Comparison of ENCODE assay signal across 13 mouse cellular contexts in the genomic region with DNA sequence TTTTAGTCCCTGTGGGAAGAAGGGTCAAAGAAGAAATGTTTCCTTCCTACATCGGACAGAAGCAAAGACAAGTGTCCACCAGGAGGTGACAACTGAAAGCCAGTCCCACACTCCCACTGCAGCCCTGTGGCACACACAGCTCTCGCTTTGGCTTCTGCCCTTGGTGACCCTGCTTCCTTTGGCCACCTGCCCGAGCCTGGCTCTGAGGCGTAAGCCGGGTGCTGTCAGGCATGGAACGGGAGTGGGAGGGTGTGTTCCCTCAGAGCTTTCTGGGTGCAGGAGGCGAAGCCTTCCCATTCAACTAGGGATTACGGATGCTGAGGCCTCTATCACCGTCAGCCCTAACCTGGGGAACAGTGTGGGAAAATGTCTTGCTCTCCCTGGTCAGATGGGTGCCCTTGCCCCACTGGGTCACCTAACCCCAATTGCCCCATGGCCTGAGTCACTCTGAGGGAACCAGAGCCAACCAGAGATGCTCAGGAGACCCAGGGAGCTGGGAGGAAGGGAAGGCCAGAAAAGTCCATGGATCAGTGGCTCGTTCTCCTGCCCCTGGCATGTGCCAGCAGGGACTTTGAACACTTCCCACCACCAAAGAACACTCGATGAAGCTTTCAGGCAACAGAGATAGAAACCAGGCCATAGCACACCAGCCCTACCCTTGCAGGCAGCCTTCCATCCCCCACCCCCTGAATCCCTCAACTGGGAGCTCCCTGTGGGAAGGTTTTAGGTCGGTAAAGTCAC. TPM values are rescaled to one million over a fixed set of nuclear protein-coding genes. Genes with fewer than 3 reads are reported as not detected.
DNase-seq lines count a peak whose midpoint lies in the region; ATAC-seq lines count a peak whose summit lies in the region.
"Had no signal": no experiment of that assay in that cellular context is flagged by ENCODE, and none has a peak within 500 bp of the region (broad histone marks: within the 10 kb centered on the region; RNA-seq: fewer than 3 reads in every experiment).

No protein-coding gene starts in this region.

- no peaks in the 10 kb centered on the region for H3K36me3 ChIP-seq in hindbrain, embryonic 12.5 days
- no peaks in the 10 kb centered on the region for H3K36me3 ChIP-seq in hindbrain, embryonic 13.5 days
- H3K36me3 ChIP-seq: liver, embryonic 13.5 days had no signal

- H3K9me3 ChIP-seq in hindbrain, embryonic 12.5 days (replicated peaks): no peaks in the 10 kb centered on the region
- no peaks in the 10 kb centered on the region for H3K9me3 ChIP-seq in hindbrain, embryonic 13.5 days
- H3K9me3 ChIP-seq: liver, embryonic 13.5 days had no signal

- no peak for ATAC-seq in hindbrain, embryonic 12.5 days (ENCODE audit: low FRiP score)
- no peak for ATAC-seq in hindbrain, embryonic 13.5 days (ENCODE audit: low FRiP score)

- H3K27ac ChIP-seq in hindbrain, embryonic 12.5 days: no peak overlapping the region
- H3K27ac ChIP-seq in hindbrain, embryonic 13.5 days: no peak overlapping the region
- H3K27ac ChIP-seq: layer of hippocampus, adult 2 months; liver, embryonic 13.5 days had no signal

- H3K27me3 ChIP-seq in hindbrain, embryonic 12.5 days: peaks cover 12% of the 10 kb centered on the region
- H3K27me3 ChIP-seq in hindbrain, embryonic 13.5 days: peaks cover 34% of the 10 kb centered on the region

- no peak overlapping the region for H3K9ac ChIP-seq in hindbrain, embryonic 12.5 days
- no peak overlapping the region for H3K9ac ChIP-seq in hindbrain, embryonic 13.5 days
- H3K9ac ChIP-seq: liver, embryonic 13.5 days had no signal

- DNase-seq in cerebellum, postnatal 14 days: peak; percentile 20 to 34
- DNase-seq in cerebellum, postnatal 4 days (ENCODE audit: low spot score in 2 of 2): no peak
- peak; percentile 68 for DNase-seq in urinary bladder, postnatal 14 days (ENCODE audit: low spot score)
- no peak for DNase-seq in urinary bladder, postnatal 4 days (ENCODE audit: low spot score in 2 of 2)
- DNase-seq in kidney, postnatal 36 days: peak; percentile 89 to 93
- DNase-seq in spleen, postnatal 10 days (ENCODE audit: low spot score in 2 of 2): no peak
- DNase-seq: liver, embryonic 13.5 days; thymus, postnatal 4 days had no signal

- H3K4me3 ChIP-seq in hindbrain, embryonic 12.5 days: no peak overlapping the region
- no peak overlapping the region for H3K4me3 ChIP-seq in hindbrain, embryonic 13.5 days
- H3K4me3 ChIP-seq: layer of hippocampus, adult 2 months; liver, embryonic 13.5 days had no signal

- H3K4me1 ChIP-seq in hindbrain, embryonic 12.5 days: peaks cover 15% of the 10 kb centered on the region
- peaks cover 17% of the 10 kb centered on the region for H3K4me1 ChIP-seq in hindbrain, embryonic 13.5 days (replicated peaks)

- no peak overlapping the region for H3K4me2 ChIP-seq in hindbrain, embryonic 12.5 days (replicated peaks)
- no peak overlapping the region for H3K4me2 ChIP-seq in hindbrain, embryonic 13.5 days
- H3K4me2 ChIP-seq: liver, embryonic 13.5 days had no signal

- WGBS in hindbrain, embryonic 12.5 days: 82% methylated on average over 12 of the region's 12 CpGs
- WGBS in hindbrain, embryonic 13.5 days: 71% methylated on average over 12 of the region's 12 CpGs

RNA-seq across cellular contexts. Expression of a gene that starts 3.0 kb away (rescaled TPM):
- 0.21 TPM in 1 of 2 replicates, not detected in the other for polyA plus RNA-seq in hindbrain, embryonic 12.5 days (2016; fragmentation: Nextera tagmentation; extraction: Ambion mirVana)
- polyA plus RNA-seq in hindbrain, embryonic 13.5 days (2015; fragmentation: Nextera tagmentation; extraction: Ambion mirVana): not detected in 2 replicates
- polyA plus RNA-seq: neural tube, embryonic 11.5 days had no signal

RNA-seq across cellular contexts. Expression of a gene that starts 12.6 kb away (rescaled TPM):
- not detected in 2 replicates for polyA plus RNA-seq in hindbrain, embryonic 12.5 days (2016; fragmentation: Nextera tagmentation; extraction: Ambion mirVana)
- 0.12 and 0.23 TPM in 2 replicates for polyA plus RNA-seq in hindbrain, embryonic 13.5 days (2015; fragmentation: Nextera tagmentation; extraction: Ambion mirVana)
- polyA plus RNA-seq: liver, embryonic 13.5 days had no signal

RNA-seq across cellular contexts. Expression of a gene that starts 26.6 kb away (rescaled TPM):
- not detected in 2 replicates for polyA plus RNA-seq in hindbrain, embryonic 12.5 days (2016; fragmentation: Nextera tagmentation; extraction: Ambion mirVana)
- not detected in 2 replicates for polyA plus RNA-seq in hindbrain, embryonic 13.5 days (2015; fragmentation: Nextera tagmentation; extraction: Ambion mirVana)
- polyA plus RNA-seq: heart, embryonic 16.5 days; neural tube, embryonic 11.5 days had no signal

RNA-seq across cellular contexts. Expression of a gene that starts 34.8 kb away (rescaled TPM):
- not detected in 2 replicates for polyA plus RNA-seq in hindbrain, embryonic 12.5 days (2016; fragmentation: Nextera tagmentation; extraction: Ambion mirVana)
- polyA plus RNA-seq in hindbrain, embryonic 13.5 days (2015; fragmentation: Nextera tagmentation; extraction: Ambion mirVana): not detected in 2 replicates
- polyA plus RNA-seq: heart, embryonic 16.5 days; liver, embryonic 13.5 days; neural tube, embryonic 11.5 days had no signal

RNA-seq across cellular contexts. Expression of a gene that starts 58.0 kb away (rescaled TPM):
- polyA plus RNA-seq in hindbrain, embryonic 12.5 days (2016; fragmentation: Nextera tagmentation; extraction: Ambion mirVana): not detected in 2 replicates
- 0.10 TPM in 1 of 2 replicates, not detected in the other for polyA plus RNA-seq in hindbrain, embryonic 13.5 days (2015; fragmentation: Nextera tagmentation; extraction: Ambion mirVana)
- polyA plus RNA-seq: liver, embryonic 13.5 days; neural tube, embryonic 11.5 days had no signal

Comparison
In these comparisons a context has a peak if more than half of its experiments do, and no peak if none do; other contexts are left out.
1. DNase-seq: peak in cerebellum, postnatal 14 days (2 of 2), urinary bladder, postnatal 14 days (single experiment) and kidney, postnatal 36 days (2 of 2); none in cerebellum, postnatal 4 days (0 of 2), urinary bladder, postnatal 4 days (0 of 2) and spleen, postnatal 10 days (0 of 2).